Mouse (Mus musculus) liver, embryonic 14.5 days (tissue): Measurements from ENCODE around the gene Nhlh2.

Source experiments
- CTCF ChIP-seq: IDR thresholded peaks from 2 replicates; pipeline ENCODE4 v1.5.1; 2016; ENCODE audit warnings: antibody characterized with exemption, low read depth, control low read depth
- EP300 ChIP-seq: IDR thresholded peaks from 2 replicates; pipeline ENCODE4 v1.6.1; 2016; ENCODE audit warnings: antibody characterized with exemption, low read depth

DNA sequence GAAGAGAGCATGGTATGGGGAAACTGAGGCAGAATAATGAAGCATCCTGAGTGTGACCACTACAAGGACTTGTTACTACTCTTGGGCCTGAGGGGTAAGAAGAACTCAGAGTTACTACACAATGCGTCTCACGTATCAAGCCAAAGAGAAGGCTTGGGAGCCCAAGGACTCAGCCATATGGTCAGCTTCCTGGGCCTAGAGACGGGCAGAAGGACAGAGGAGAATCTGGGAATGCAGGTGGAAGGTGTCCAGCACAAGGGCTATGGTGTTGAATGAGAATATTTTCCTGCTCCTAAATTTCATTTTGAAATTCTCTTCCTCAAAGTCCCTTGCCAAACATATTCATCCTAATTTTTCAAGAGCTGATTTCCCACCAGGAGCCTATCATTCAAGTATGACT lies 12.0 kb upstream of the Nhlh2 start:
- TF ChIP-seq EP300 (no peak), CTCF (no peak)
